Mouse (Mus musculus): ENCODE results near the gene Hist1h4j. TPM values are rescaled to one million over a fixed set of nuclear protein-coding genes. Genes with fewer than 3 reads are reported as not detected.

Gene Hist1h4j
- polyA plus RNA-seq (2012; rRNA removed), result 31.8 and 33.2 TPM in 2 replicates

DNA sequence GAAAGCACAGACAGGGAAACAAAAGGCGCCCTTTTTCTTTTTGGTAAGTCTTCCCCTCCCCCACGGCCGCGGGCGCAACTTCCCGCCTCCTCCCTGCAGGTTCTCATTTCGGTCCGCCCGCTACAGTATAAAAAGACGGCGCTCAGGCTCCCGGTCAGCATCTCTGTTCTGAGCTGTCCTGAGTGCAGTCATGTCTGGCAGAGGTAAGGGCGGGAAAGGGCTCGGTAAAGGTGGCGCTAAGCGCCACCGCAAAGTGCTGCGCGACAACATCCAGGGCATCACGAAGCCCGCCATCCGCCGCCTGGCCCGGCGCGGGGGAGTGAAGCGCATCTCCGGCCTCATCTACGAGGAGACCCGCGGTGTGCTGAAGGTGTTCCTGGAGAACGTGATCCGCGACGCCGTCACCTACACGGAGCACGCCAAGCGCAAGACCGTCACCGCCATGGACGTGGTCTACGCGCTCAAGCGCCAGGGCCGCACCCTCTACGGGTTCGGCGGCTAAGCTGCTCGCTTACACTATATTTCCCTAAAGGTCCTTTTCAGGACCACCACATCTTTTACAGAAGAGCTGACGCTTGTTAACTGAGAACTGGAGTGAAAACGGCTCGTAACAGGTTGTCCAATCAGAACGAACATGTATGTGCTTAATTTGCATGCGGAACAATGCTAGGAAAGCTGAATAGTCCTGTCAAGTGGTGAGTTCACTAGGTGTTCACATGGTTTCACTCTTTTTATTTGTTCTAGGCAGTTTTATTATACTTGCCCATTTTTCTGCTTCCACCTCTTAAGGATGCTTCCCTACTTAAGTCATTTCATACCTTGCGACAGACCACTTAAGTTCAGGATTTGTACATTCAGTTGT, at the start of gene Hist1h4j:
Hist1h4j (plus strand) TSS at position 159 of the 862 bp plus-strand sequence.

GRCm38 (mm10) chr13:21697811-21698210, 37.1 kb upstream of the Hist1h4j start, which contains the start of gene Olfr1359:
TSS of gene Olfr1359 (plus strand) at chr13:21698111.

DNA sequence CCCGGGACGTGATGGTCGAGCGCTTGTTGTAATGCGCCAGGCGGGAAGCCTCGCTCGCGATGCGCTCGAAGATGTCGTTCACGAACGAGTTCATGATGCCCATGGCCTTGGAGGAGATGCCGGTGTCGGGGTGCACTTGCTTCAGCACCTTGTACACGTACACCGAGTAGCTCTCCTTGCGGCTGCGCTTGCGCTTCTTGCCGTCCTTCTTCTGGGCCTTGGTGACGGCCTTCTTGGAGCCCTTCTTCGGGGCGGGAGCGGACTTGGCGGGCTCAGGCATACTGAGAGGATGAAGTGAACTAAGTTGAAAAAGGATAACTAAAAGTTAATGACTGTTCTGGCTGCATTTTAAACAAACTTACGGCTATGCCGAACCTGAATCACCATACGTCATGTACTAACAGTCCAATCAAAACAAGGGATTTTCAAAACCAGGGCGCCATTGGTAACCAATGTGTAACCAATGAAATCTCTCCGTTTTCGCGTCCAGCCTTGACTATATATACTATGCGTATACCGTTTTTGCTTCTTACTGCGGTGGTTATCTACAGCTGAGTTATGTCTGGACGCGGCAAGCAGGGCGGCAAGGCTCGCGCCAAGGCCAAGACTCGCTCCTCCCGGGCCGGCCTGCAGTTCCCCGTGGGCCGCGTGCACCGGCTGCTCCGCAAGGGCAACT, 18.9 kb upstream of the Hist1h4j start, which contains the start of the genes Hist1h2bl and Hist1h2ai:
Hist1h2bl (minus strand) TSS at position 280 of the 676 bp plus-strand sequence.
Hist1h2ai (plus strand) TSS at position 559 of the 676 bp plus-strand sequence.

GRCm38 (mm10) chr13:21717397-21718357, 17.2 kb upstream of the Hist1h4j start, which contains the start of gene Hist1h3h:
TSS of gene Hist1h3h (plus strand) at chr13:21717659.

DNA sequence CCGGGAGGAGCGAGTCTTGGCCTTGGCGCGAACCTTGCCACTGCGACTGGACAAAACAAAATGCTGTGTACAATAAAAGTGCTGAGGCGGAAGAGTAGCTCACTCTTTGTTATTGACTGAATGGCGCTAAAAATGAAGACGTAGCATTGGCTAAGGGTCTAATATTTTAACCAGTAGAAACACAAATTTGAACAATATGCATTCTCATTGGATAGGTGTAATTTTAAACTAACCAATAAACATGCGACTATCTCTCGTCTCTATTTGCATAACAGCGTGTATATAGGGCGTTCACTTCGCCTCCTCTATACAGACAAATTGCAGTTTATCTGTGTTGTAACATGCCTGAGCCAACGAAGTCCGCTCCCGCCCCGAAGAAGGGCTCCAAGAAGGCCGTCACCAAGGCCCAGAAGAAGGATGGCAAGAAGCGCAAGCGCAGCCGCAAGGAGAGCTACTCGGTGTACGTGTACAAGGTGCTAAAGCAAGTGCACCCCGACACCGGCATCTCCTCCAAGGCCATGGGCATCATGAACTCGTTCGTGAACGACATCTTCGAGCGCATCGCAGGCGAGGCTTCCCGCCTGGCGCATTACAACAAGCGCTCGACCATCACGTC, 13.0 kb upstream of the Hist1h4j start, which contains the start of gene Hist1h2bm:
Hist1h2bm (plus strand) TSS at position 288 of the 616 bp plus-strand sequence.

DNA sequence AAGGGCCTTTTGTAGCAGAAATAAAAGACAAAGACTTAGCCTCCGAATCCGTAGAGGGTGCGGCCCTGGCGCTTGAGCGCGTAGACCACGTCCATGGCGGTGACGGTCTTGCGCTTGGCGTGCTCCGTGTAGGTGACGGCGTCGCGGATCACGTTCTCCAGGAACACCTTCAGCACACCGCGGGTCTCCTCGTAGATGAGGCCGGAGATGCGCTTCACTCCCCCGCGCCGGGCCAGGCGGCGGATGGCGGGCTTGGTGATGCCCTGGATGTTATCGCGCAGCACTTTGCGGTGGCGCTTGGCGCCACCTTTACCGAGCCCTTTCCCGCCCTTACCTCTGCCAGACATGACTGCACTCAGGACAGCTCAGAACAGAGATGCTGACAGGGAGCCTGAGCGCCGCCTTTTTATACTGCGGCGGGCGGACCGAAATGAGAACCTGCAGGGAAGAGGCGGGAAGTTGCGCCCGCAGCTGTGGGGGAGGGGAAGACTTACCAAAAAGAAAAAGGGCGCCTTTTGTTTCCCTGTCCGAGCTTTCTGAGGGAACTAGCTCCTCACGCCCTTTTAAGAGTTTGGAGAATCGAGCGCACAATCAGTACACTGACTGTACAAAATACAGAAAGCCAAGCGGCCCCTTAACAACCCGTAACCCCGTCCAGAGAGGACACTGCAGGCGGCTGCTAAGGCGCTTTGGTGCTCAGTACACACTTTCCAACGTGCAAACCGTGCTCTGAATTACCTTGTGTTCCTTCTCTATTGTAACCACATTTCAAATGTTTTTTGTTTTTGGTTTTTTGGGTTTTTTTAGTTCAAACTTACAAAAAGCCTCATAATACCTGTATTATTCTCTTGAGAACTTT, 15.5 kb downstream of the Hist1h4j start, which contains the start of gene Hist1h4k:
Hist1h4k (minus strand) TSS at position 347 of the 859 bp plus-strand sequence.

GRCm38 (mm10) chr13:21753524-21754285, 18.8 kb downstream of the Hist1h4j start, which contains the start of the genes Hist1h2ak and Hist1h2bn:
TSS of gene Hist1h2ak (minus strand) at chr13:21753827.
TSS of gene Hist1h2bn (plus strand) at chr13:21754123.

DNA sequence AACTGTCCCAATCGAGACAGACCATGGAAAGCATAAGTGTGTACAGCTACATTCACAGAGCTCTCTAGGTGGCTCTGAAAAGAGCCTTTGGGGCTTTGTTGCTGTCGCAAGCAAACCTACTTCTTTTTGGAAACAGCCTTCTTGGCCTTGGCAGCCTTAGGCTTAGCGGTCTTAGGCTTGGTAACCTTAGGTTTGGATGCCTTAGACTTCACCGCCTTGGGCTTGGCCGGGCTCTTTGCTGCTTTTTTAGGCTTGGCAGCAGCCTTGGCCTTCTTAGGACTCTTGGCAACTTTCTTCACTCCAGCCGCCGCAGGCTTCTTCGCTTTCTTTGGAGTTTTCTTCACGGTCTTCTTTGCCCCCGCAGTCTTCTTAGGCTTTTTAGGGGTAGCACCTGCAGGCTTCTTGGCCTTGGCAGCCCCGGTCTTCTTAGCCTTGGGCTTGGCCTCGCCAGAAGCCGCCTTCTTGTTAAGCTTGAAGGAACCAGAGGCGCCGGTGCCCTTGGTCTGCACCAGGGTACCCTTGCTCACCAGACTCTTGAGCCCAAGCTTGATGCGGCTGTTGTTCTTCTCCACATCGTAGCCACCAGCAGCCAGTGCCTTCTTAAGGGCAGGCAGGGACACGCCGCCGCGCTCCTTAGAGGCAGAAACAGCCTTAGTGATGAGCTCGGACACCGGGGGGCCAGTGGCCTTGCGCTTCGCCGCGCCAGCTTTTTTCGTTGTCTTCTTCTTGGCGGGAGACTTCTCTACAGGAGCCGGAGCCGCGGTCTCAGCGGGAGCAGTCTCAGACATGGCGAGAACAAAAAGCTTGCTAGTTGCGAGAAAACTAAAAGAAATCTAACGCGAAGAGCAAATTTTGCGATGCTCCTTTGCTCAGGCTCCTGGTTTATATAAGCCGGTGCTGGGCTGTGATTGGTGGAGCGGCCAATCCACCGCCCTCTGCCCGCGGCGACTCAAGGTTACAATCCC, 45.2 kb downstream of the Hist1h4j start, which contains the start of gene Hist1h1b:
Hist1h1b (minus strand) TSS at position 859 of the 965 bp plus-strand sequence.

GRCm38 (mm10) chr13:21783255-21783617, 48.4 kb downstream of the Hist1h4j start, which contains the start of gene Hist1h3i:
TSS of gene Hist1h3i (minus strand) at chr13:21783370.

Other genes starting within 250 kb of the Hist1h4j start
- 0.60 and 0.98 TPM in 2 replicates for gene AK157302, start 239.8 kb upstream of the Hist1h4j start, polyA plus RNA-seq (2012; rRNA removed)
- gene Gm11273, start 233.6 kb upstream of the Hist1h4j start, polyA plus RNA-seq (2012; rRNA removed), result 5.1 and 7.4 TPM in 2 replicates
- gene Zkscan8, start 203.9 kb upstream of the Hist1h4j start, polyA plus RNA-seq (2012; rRNA removed), result 2.0 and 2.2 TPM in 2 replicates
- gene Olfr1366, start 192.3 kb upstream of the Hist1h4j start, polyA plus RNA-seq (2012; rRNA removed), result not detected in 2 replicates
- gene Olfr1535, start 175.2 kb upstream of the Hist1h4j start, polyA plus RNA-seq (2012; rRNA removed), result not detected in 2 replicates
- not detected in 2 replicates for gene Olfr1364, start 153.3 kb upstream of the Hist1h4j start, polyA plus RNA-seq (2012; rRNA removed)
- gene Olfr1362, start 121.0 kb upstream of the Hist1h4j start, polyA plus RNA-seq (2012; rRNA removed), result not detected in 2 replicates
- gene Olfr11, start 92.5 kb upstream of the Hist1h4j start, polyA plus RNA-seq (2012; rRNA removed), result not detected in 2 replicates
- gene Olfr1361, start 71.7 kb upstream of the Hist1h4j start, polyA plus RNA-seq (2012; rRNA removed), result not detected in 2 replicates
- gene Olfr1360, start 57.7 kb upstream of the Hist1h4j start, polyA plus RNA-seq (2012; rRNA removed), result not detected in 2 replicates
- gene Olfr1359, start 37.0 kb upstream of the Hist1h4j start, polyA plus RNA-seq (2012; rRNA removed), result not detected in 2 replicates
- gene Hist1h2bl, start 18.9 kb upstream of the Hist1h4j start, polyA plus RNA-seq (2012; rRNA removed), result 14.6 and 15.9 TPM in 2 replicates
- gene Hist1h2ai, start 18.6 kb upstream of the Hist1h4j start, polyA plus RNA-seq (2012; rRNA removed), result 6.1 and 8.0 TPM in 2 replicates
- gene Hist1h3h, start 17.4 kb upstream of the Hist1h4j start, polyA plus RNA-seq (2012; rRNA removed), result 25.6 and 32.9 TPM in 2 replicates
- gene Hist1h2bm, start 13.0 kb upstream of the Hist1h4j start, polyA plus RNA-seq (2012; rRNA removed), result 17.9 and 18.0 TPM in 2 replicates
- 30.3 and 35.2 TPM in 2 replicates for gene Hist1h4k, start 15.4 kb downstream of the Hist1h4j start, polyA plus RNA-seq (2012; rRNA removed)
- gene Hist1h2ak, start 18.8 kb downstream of the Hist1h4j start, polyA plus RNA-seq (2012; rRNA removed), result 49.3 and 52.1 TPM in 2 replicates
- 15.9 and 19.2 TPM in 2 replicates for gene Hist1h2bn, start 19.1 kb downstream of the Hist1h4j start, polyA plus RNA-seq (2012; rRNA removed)
- 9.7 and 11.9 TPM in 2 replicates for gene Hist1h1b, start 45.6 kb downstream of the Hist1h4j start, polyA plus RNA-seq (2012; rRNA removed)
- 30.9 and 33.6 TPM in 2 replicates for gene Hist1h3i, start 48.3 kb downstream of the Hist1h4j start, polyA plus RNA-seq (2012; rRNA removed)
- gene Hist1h2an, start 52.2 kb downstream of the Hist1h4j start, polyA plus RNA-seq (2012; rRNA removed), result 10.0 and 11.5 TPM in 2 replicates
- 2.1 and 3.0 TPM in 2 replicates for gene Hist1h2bp, start 52.4 kb downstream of the Hist1h4j start, polyA plus RNA-seq (2012; rRNA removed)
- 10.6 and 13.5 TPM in 2 replicates for gene Hist1h2bq, start 75.1 kb downstream of the Hist1h4j start, polyA plus RNA-seq (2012; rRNA removed)
- gene Hist1h2ao, start 75.4 kb downstream of the Hist1h4j start, polyA plus RNA-seq (2012; rRNA removed), result 0.12 and 0.19 TPM in 2 replicates
- gene Hist1h4m, start 76.7 kb downstream of the Hist1h4j start, polyA plus RNA-seq (2012; rRNA removed), result not detected in 2 replicates
- 44.5 and 54.6 TPM in 2 replicates for gene Hist1h4n, start 97.1 kb downstream of the Hist1h4j start, polyA plus RNA-seq (2012; rRNA removed)
- gene Hist1h2ap, start 98.4 kb downstream of the Hist1h4j start, polyA plus RNA-seq (2012; rRNA removed), result 78.6 and 88.4 TPM in 2 replicates
- 5.4 and 8.3 TPM in 2 replicates for gene Hist1h2br, start 98.7 kb downstream of the Hist1h4j start, polyA plus RNA-seq (2012; rRNA removed)
- gene Zfp184, start 210.0 kb downstream of the Hist1h4j start, polyA plus RNA-seq (2012; rRNA removed), result 0.38 and 0.40 TPM in 2 replicates
- gene Pom121l2, start 246.1 kb downstream of the Hist1h4j start, polyA plus RNA-seq (2012; rRNA removed), result not detected in 2 replicates

Measured in liver, embryonic 14 days (tissue).